Mouse (Mus musculus) CD4-positive, CD25-positive, alpha-beta regulatory T cell, adult 2 months (primary cell): ENCODE measurements around the gene Kmt2c.
A peak's percentile ranks its signal among the peaks of the same experiment; 100 is the strongest.

ENCODE experiments used
- DNase-seq: peaks from one replicate; pipeline ENCODE4 v3.0.0-alpha.2; 2012; ENCODE audit warnings: low read depth, low spot score

Kmt2c gene

GRCm38 (mm10) chr5:25516301-25516895 lies 17.8 kb upstream of the Kmt2c start:
- no peak for DNase-seq

GRCm38 (mm10) chr5:25515767-25516166 lies 17.2 kb upstream of the Kmt2c start, which contains the start of gene Cct8l1:
Gene Cct8l1, plus strand, starts transcription at chr5:25516067.
- no peak for DNase-seq

GRCm38 (mm10) chr5:25506041-25506440 lies 7.5 kb upstream of the Kmt2c start:
- no peak for DNase-seq

GRCm38 (mm10) chr5:25500686-25501085 lies 2.1 kb upstream of the Kmt2c start:
- DNase-seq, result peak; percentile 14

GRCm38 (mm10) chr5:25499423-25500398 lies 1.1 kb upstream of the Kmt2c start:
- peak; percentile 98 for DNase-seq

- DNase-seq, result peak; percentile 85
Measured at GRCm38 (mm10) chr5:25498821-25499422, 339 bp upstream of the Kmt2c start.

GRCm38 (mm10) chr5:25497720-25498345 lies 750 bp downstream of the Kmt2c start:
- peak; percentile 62 for DNase-seq

GRCm38 (mm10) chr5:25497369-25497719 lies 1.2 kb downstream of the Kmt2c start:
- DNase-seq, result peak; percentile 44

- DNase-seq, result no peak
Measured at GRCm38 (mm10) chr5:25496652-25497051, 1.9 kb downstream of the Kmt2c start.

GRCm38 (mm10) chr5:25478863-25479262 lies 19.7 kb downstream of the Kmt2c start:
- DNase-seq, result no peak

GRCm38 (mm10) chr5:25475789-25476188 lies 22.8 kb downstream of the Kmt2c start:
- DNase-seq, result no peak

- DNase-seq, result no peak
Measured at GRCm38 (mm10) chr5:25472070-25472469, 26.5 kb downstream of the Kmt2c start.

GRCm38 (mm10) chr5:25461956-25462355 lies 36.6 kb downstream of the Kmt2c start:
- DNase-seq, result no peak

GRCm38 (mm10) chr5:25455432-25455831 lies 43.2 kb downstream of the Kmt2c start:
- DNase-seq, result peak; percentile 35

- DNase-seq, result no peak
Measured at GRCm38 (mm10) chr5:25452691-25453090, 45.9 kb downstream of the Kmt2c start.

- no peak for DNase-seq
Measured at GRCm38 (mm10) chr5:25437508-25437907, 61.1 kb downstream of the Kmt2c start.

- peak; percentile 89 for DNase-seq
Measured at GRCm38 (mm10) chr5:25436081-25436480, 62.5 kb downstream of the Kmt2c start.

- no peak for DNase-seq
Measured at GRCm38 (mm10) chr5:25422576-25422975, 76.0 kb downstream of the Kmt2c start.

GRCm38 (mm10) chr5:25420601-25421000 lies 78.0 kb downstream of the Kmt2c start:
- DNase-seq, result peak; percentile 76

- no peak for DNase-seq
Measured at GRCm38 (mm10) chr5:25415382-25415781, 83.2 kb downstream of the Kmt2c start.

GRCm38 (mm10) chr5:25396727-25397126 lies 101.9 kb downstream of the Kmt2c start:
- no peak for DNase-seq

- peak; percentile 3 for DNase-seq
Measured at GRCm38 (mm10) chr5:25392655-25393054, 105.9 kb downstream of the Kmt2c start.
